Mouse (Mus musculus): Measurements from ENCODE around the gene Fbxo6.
A peak's percentile ranks its signal among the peaks of the same experiment; 100 is the strongest.
"Not testable (repeated sequence)": the region's sequence is repeated elsewhere in the genome, so short reads cannot be mapped to it uniquely, and the experiment has no call there.

The Fbxo6 gene

DNA sequence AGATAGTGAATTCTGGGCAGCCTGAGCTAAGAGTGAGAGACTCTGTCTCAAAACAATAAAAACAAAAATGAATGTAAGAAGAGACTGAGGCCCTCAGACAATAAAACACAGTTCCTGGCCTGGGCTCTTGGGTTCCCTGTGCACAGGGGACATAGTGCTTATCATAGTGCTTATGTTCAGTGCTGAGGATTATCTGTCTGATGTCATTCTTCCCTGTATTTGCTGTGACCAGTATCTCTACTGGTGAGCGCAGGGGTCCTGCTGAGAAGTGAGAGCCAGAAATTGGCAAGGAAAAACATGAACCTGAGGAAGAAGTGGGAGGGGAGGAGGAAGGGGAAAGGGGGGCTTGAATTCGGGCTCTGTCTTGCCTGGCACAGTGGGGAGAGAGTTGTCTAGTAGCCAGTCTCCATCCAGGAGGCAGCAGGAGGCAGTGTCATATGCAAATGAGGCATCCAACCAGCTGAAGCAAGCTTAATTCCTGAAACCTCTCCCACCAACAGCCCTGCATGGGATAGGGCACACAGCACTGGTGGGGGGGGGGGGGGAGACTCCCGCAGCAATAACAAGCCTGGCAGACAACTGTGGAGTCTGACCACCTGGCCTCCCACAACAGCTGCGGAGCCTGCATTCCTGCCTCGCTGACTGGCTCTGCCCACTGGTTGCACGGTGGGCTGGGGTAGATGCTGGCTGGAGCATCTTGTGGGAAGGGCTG, 29.8 kb downstream of the Fbxo6 start:
- DNase-seq, result no peak

DNA sequence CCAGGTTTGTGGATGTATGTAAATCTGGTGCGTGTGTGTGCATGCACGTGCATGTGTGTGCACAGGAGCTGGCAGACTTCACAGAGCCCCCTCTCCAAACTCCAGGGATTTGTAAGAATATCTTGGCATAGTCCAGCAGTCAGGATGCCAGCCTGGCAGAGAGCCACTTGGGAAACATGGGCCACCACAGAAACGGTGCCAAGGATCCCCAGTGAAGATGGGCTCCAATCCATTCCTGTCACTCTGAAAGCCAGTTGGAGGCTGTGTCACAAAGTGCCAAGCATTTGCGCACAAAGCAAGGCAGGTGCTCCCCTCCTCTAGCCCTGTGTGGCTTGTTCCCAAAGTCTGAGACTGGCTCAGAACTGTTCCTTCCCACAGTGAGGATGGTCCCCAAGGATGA, 30.6 kb downstream of the Fbxo6 start:
- DNase-seq, result no peak

- no peak for DNase-seq
These were observed 31.4 kb downstream of the Fbxo6 start for GRCm38 (mm10) chr4:148120555-148120954.

DNA sequence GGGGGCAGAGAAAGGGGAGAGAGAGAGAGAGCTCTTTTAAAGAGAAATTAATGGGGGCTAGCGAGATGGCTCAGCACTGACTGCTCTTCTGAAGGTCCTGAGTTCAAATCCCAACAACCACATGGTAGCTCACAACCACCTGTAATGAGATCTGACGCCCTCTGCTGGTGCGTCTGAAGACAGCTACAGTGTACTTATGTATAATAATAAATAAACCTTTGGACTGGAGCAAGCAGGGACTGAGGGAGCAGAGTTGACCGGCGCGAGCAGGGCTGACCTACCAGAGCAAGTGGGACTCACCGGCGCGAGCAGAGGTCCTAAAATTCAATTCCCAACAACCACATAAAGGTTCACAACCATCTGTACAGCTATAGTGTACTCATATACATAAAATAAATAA, 32.4 kb downstream of the Fbxo6 start:
- not testable (repeated sequence) for DNase-seq

- no peak for DNase-seq
These were observed 34.5 kb downstream of the Fbxo6 start for GRCm38 (mm10) chr4:148117392-148117791.

- DNase-seq, result no peak
These were observed 35.3 kb downstream of the Fbxo6 start for GRCm38 (mm10) chr4:148116657-148117056.

- DNase-seq, result peak; percentile 28
These were observed 36.5 kb downstream of the Fbxo6 start for GRCm38 (mm10) chr4:148115467-148115866.

- peak; percentile 61 for DNase-seq
These were observed 37.1 kb downstream of the Fbxo6 start for GRCm38 (mm10) chr4:148114758-148115391.

- no peak for DNase-seq
These were observed 39.4 kb downstream of the Fbxo6 start for GRCm38 (mm10) chr4:148112519-148112918.

DNA sequence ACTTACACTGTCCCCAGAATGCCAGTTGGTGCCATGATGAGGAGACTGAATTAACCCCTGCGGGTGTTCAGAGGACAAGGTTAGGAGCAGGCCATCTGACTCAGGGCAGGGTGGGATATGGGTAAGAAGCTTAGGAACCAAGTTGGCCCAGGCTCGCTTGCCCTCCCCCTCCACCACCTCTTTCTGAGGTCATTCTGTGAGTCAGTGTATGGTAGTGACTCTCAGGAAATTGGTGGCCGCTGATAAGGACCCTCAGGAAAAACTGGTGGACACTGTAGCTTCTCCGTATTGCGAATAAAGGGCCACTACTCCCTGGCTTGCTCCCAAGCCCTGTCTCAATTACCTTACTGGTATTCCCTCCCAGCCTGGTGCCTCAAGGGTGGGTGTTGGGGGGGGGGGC, 42.7 kb downstream of the Fbxo6 start:
- DNase-seq, result no peak

DNA sequence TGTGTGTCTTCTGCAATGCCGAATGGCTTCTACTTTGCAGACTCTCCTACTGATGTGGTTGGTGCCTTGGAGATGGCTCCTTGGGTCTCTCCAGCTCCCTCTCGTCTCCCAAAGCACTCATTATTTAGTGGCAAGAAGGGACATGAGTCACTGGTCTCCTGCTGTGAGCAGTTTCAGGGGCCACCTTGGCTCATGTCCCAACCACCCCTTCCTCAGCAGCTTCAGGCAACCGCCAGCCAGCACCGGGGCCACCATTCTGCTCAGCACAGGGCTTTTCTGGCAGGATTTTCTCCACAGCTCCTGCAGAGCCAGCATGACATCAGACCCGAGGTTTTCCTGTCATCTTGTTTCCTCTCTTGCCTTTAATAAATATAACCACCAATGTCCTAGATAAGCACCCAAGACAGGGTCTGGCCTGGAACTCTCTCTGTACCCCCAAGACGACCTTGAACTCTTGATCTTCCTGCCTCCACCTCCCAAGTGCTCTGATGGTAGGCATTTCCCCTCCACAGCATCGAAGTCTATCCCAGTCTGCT, 43.3 kb downstream of the Fbxo6 start:
- no peak for DNase-seq

- no peak for DNase-seq
These were observed 44.2 kb downstream of the Fbxo6 start for GRCm38 (mm10) chr4:148107621-148108291.

DNA sequence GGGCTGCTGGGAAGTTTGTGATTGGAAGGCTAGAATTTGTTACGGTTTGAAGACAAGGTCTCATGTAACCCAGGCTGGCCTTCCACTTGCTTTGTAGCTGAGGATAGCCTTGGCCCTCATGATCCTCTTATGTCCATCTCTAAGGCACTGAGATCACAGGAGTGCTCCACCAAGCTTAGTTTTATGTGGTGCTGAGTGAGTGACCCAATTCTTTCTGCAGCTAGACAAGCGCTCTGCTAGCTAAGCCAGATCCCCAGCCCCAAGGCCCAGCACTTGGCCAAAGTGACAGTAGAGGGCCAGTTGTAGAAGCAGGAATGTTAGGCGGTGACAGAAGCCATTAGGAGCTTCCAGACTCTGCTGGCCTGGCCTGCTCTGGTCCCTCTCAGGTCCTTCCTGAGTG, 47.8 kb downstream of the Fbxo6 start:
- no peak for DNase-seq

- DNase-seq, result no peak
These were observed 50.0 kb downstream of the Fbxo6 start for GRCm38 (mm10) chr4:148101801-148102527.

- DNase-seq, result no peak
These were observed 53.3 kb downstream of the Fbxo6 start for GRCm38 (mm10) chr4:148098666-148099065.

DNA sequence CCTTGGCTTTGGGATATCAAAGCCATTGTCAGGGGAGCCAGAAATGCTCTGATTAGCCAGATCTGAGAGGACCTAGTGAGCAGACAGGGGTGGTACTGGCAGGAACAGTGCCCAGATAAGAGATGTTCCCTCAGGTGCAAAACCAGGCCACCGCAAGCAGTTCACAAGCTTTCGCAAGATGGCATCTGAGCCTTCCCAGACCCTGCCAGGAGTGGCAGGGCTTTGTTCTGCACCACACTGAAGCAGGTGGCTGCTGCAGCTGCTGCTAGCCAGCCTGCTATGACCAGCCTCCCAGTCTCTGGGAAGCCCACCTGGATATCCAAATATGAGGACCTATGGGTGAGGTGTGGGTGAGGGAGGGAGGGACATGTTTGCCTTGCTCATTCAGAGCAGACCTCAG, 54.0 kb downstream of the Fbxo6 start:
- no peak for DNase-seq

All from kidney, adult 11 months (tissue).